Mouse (Mus musculus): Measurements from ENCODE around the gene Pbxip1.

The Pbxip1 gene

DNA sequence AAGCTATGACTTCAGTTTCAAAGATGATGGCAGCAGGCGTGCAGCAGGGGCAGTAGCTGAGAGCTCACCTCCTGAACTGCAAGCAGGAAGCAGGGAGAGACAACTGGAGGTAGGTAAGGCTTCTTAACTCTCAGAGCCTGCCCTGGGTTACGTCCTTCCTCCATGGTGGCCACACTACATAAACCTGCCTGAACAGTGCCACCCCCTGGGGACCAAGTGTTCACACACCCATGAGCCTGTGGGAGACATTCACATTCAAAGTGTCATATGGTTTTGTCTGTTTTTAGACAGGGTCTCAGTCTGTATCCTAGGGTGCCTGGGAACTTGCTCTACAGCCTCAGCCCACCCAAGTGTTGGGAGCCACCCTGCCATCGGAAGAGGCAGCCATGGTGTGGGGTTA is 54.3 kb downstream of the Pbxip1 start:
- no peak for DNase-seq

- no peak for DNase-seq
Measured at GRCm38 (mm10) chr3:89491559-89491958, 55.1 kb downstream of the Pbxip1 start.

DNA sequence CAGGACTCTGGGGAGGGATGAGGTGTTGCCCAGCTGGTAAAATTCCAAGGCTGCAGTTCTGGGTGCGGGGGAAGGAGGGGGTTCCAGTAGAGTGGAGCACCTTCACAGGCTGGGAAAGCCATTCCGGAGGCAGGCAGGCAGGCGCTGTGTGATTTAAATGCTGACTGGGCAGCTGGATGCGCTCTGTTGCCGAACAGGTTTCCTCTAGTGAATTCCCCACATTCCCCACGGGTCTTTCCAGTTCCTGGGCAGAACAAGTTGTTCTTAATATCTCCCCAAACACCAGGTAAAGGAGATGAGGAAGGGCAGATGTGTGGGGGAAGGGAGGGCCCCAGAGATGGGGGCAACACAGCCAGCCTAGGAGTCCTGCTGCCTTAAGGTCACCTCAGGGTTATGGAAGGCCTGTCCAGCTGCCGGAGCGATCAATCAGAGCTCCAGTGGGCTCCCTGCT is 56.2 kb downstream of the Pbxip1 start:
- no peak for DNase-seq

- no peak for DNase-seq
Measured at GRCm38 (mm10) chr3:89494630-89495029, 58.1 kb downstream of the Pbxip1 start.

DNA sequence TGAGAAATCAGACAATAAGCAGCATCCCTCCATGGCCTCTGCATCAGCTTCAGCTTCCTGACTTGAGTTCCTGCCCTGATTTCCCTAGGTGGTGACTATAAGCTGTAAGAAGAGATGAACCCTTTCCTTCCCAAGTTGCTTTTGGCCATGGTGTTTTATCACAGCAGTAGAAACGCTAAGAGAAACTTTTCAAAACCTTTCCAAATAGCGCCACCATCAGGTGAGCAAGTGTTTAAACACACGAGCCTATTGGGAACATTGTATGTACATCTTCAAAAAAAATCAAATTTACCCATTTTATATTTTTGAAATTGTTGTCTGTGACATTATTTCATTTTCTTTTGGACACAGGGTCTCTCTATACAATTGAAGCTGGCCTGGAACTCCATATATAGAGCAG is 59.9 kb downstream of the Pbxip1 start:
- DNase-seq, result no peak

DNA sequence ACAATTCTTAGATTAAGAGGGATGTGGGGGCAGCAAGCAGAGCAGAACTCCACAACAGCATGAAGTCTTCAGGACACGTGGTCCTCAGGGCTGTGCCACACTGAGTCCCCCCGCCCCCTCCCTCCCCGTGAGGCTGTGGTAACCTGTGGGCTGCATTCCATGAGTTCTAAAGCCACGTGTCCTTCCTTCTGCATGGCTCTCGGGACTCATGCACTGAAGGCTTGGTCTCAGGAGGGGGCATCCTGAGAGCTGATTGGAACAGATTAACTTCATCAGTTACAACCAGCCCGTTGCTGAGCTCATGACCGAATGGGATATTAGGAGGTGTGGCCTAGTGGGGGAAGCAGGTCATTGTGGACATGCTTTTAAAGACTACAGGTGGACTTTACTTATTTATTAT is 63.2 kb downstream of the Pbxip1 start:
- no peak for DNase-seq
